Mouse (Mus musculus): ENCODE measurements at regions not wholly inside any gene's neighbourhood (a gene's known extent, or its start where the extent isn't known, plus 50 kb on each side); places are given as distances from the start of the nearest gene placed in this dataset.

GRCm38 (mm10) chr2:149739886-149740285 lies 89.1 kb upstream of the Syndig1 start:
- no peaks in the 10 kb centered on the region for H3K27me3 ChIP-seq (ENCODE audit: control insufficient read depth, insufficient read depth, low read length)
- no peaks in the 10 kb centered on the region for H3K4me1 ChIP-seq (replicated peaks; ENCODE audit: control insufficient read depth in 2 of 2, insufficient read depth in 2 of 2, low read length in 1 of 2)
- no peaks in the 10 kb centered on the region for H3K9me3 ChIP-seq (ENCODE audit: control insufficient read depth, low read length)
- TF ChIP-seq CTCF (IDR thresholded peaks at IDR 0.05; ENCODE audit: low read depth): no peak
- TF ChIP-seq EP300 (IDR thresholded peaks at IDR 0.05; ENCODE audit: low read depth): no peak
- no peak overlapping the region for H3K4me3 ChIP-seq (ENCODE audit: insufficient read depth in 1 of 2, low read depth in 2 of 2, low read length in 2 of 2)
- H3K4me2 ChIP-seq (ENCODE audit: low read depth): no peak overlapping the region
- H3K9ac ChIP-seq (replicated peaks): no peak overlapping the region
- WGBS (ENCODE audit: insufficient replicate concordance): 64% methylated on average over 2 of the region's 2 CpGs
- H3K27ac ChIP-seq: no peak overlapping the region
- DNase-seq (ENCODE audit: low read depth in 3 of 3, low spot score in 3 of 3) (no peak), ATAC-seq (ENCODE audit: insufficient read depth) (no peak)
- H3K36me3 ChIP-seq (replicated peaks; ENCODE audit: control insufficient read depth, insufficient read depth, low read depth): no peaks in the 10 kb centered on the region

- no peak overlapping the region for H3K4me3 ChIP-seq (ENCODE audit: insufficient read depth in 1 of 2, low read depth in 2 of 2, low read length in 2 of 2)
- ATAC-seq (ENCODE audit: insufficient read depth) (no peak), DNase-seq (ENCODE audit: low read depth in 3 of 3, low spot score in 3 of 3) (no peak)
- no peaks in the 10 kb centered on the region for H3K27me3 ChIP-seq (ENCODE audit: control insufficient read depth, insufficient read depth, low read length)
- H3K36me3 ChIP-seq (replicated peaks; ENCODE audit: control insufficient read depth, insufficient read depth, low read depth): no peaks in the 10 kb centered on the region
- no peaks in the 10 kb centered on the region for H3K9me3 ChIP-seq (ENCODE audit: control insufficient read depth, low read length)
- no peaks in the 10 kb centered on the region for H3K4me1 ChIP-seq (replicated peaks; ENCODE audit: control insufficient read depth in 2 of 2, insufficient read depth in 2 of 2, low read length in 1 of 2)
- H3K4me2 ChIP-seq (ENCODE audit: low read depth): no peak overlapping the region
- WGBS (ENCODE audit: insufficient replicate concordance): 57% methylated on average over 2 of the region's 2 CpGs
- H3K27ac ChIP-seq: no peak overlapping the region
- TF ChIP-seq EP300 (IDR thresholded peaks at IDR 0.05; ENCODE audit: low read depth): no peak
- no peak for TF ChIP-seq CTCF (IDR thresholded peaks at IDR 0.05; ENCODE audit: low read depth)
- H3K9ac ChIP-seq (replicated peaks): no peak overlapping the region
These were observed 86.3 kb upstream of the Syndig1 start for GRCm38 (mm10) chr2:149742661-149743060.

- ATAC-seq (ENCODE audit: insufficient read depth): no peak
- Histone ChIP-seq H3K9me3 (ENCODE audit: control insufficient read depth, low read length) (no peaks in the 10 kb centered on the region), H3K36me3 (replicated peaks; ENCODE audit: control insufficient read depth, insufficient read depth, low read depth) (no peaks in the 10 kb centered on the region), H3K4me3 (ENCODE audit: insufficient read depth in 1 of 2, low read depth in 2 of 2, low read length in 2 of 2) (no peak overlapping the region), H3K27me3 (ENCODE audit: control insufficient read depth, insufficient read depth, low read length) (no peaks in the 10 kb centered on the region), H3K4me2 (ENCODE audit: low read depth) (no peak overlapping the region), H3K4me1 (replicated peaks; ENCODE audit: control insufficient read depth in 2 of 2, insufficient read depth in 2 of 2, low read length in 1 of 2) (no peaks in the 10 kb centered on the region), H3K27ac (no peak overlapping the region), H3K9ac (replicated peaks) (no peak overlapping the region)
- TF ChIP-seq CTCF (IDR thresholded peaks at IDR 0.05; ENCODE audit: low read depth): no peak
- no peak for TF ChIP-seq EP300 (IDR thresholded peaks at IDR 0.05; ENCODE audit: low read depth)
- WGBS (ENCODE audit: insufficient replicate concordance): 60% methylated on average over 9 of the region's 9 CpGs
- no peak for DNase-seq (ENCODE audit: low read depth in 3 of 3, low spot score in 3 of 3)
These were observed 80.7 kb upstream of the Syndig1 start for GRCm38 (mm10) chr2:149748240-149748822.

- H3K4me1 ChIP-seq (replicated peaks; ENCODE audit: control insufficient read depth in 2 of 2, insufficient read depth in 2 of 2, low read length in 1 of 2): no peaks in the 10 kb centered on the region
- WGBS (ENCODE audit: insufficient replicate concordance): 62% methylated on average over 4 of the region's 4 CpGs
- H3K36me3 ChIP-seq (replicated peaks; ENCODE audit: control insufficient read depth, insufficient read depth, low read depth): no peaks in the 10 kb centered on the region
- no peak overlapping the region for H3K4me3 ChIP-seq (ENCODE audit: insufficient read depth in 1 of 2, low read depth in 2 of 2, low read length in 2 of 2)
- ATAC-seq (ENCODE audit: insufficient read depth): no peak
- TF ChIP-seq EP300 (IDR thresholded peaks at IDR 0.05; ENCODE audit: low read depth): no peak
- no peak for TF ChIP-seq CTCF (IDR thresholded peaks at IDR 0.05; ENCODE audit: low read depth)
- H3K4me2 ChIP-seq (ENCODE audit: low read depth): no peak overlapping the region
- H3K27ac ChIP-seq: no peak overlapping the region
- H3K27me3 ChIP-seq (ENCODE audit: control insufficient read depth, insufficient read depth, low read length): no peaks in the 10 kb centered on the region
- H3K9me3 ChIP-seq (ENCODE audit: control insufficient read depth, low read length): no peaks in the 10 kb centered on the region
- H3K9ac ChIP-seq (replicated peaks): no peak overlapping the region
- no peak for DNase-seq (ENCODE audit: low read depth in 3 of 3, low spot score in 3 of 3)
These were observed 69.9 kb upstream of the Syndig1 start for GRCm38 (mm10) chr2:149759151-149759550.

- WGBS (ENCODE audit: insufficient replicate concordance): 57% methylated on average over 1 of the region's 1 CpGs
- ATAC-seq (ENCODE audit: insufficient read depth) (no peak), DNase-seq (ENCODE audit: low read depth in 3 of 3, low spot score in 3 of 3) (peak in 1 of 3 experiments; percentile 0)
- TF ChIP-seq EP300 (IDR thresholded peaks at IDR 0.05; ENCODE audit: low read depth) (no peak), CTCF (IDR thresholded peaks at IDR 0.05; ENCODE audit: low read depth) (no peak)
- H3K4me1 ChIP-seq (replicated peaks; ENCODE audit: control insufficient read depth in 2 of 2, insufficient read depth in 2 of 2, low read length in 1 of 2): no peaks in the 10 kb centered on the region
- H3K27me3 ChIP-seq (ENCODE audit: control insufficient read depth, insufficient read depth, low read length): no peaks in the 10 kb centered on the region
- no peaks in the 10 kb centered on the region for H3K9me3 ChIP-seq (ENCODE audit: control insufficient read depth, low read length)
- H3K4me3 ChIP-seq (ENCODE audit: insufficient read depth in 1 of 2, low read depth in 2 of 2, low read length in 2 of 2): no peak overlapping the region
- H3K27ac ChIP-seq: no peak overlapping the region
- no peaks in the 10 kb centered on the region for H3K36me3 ChIP-seq (replicated peaks; ENCODE audit: control insufficient read depth, insufficient read depth, low read depth)
- H3K4me2 ChIP-seq (ENCODE audit: low read depth): no peak overlapping the region
- H3K9ac ChIP-seq (replicated peaks): no peak overlapping the region
These were observed 65.1 kb upstream of the Syndig1 start for GRCm38 (mm10) chr2:149763864-149764263.
